ENCODE assay signal across 21 mouse cellular contexts in the genomic region with DNA sequence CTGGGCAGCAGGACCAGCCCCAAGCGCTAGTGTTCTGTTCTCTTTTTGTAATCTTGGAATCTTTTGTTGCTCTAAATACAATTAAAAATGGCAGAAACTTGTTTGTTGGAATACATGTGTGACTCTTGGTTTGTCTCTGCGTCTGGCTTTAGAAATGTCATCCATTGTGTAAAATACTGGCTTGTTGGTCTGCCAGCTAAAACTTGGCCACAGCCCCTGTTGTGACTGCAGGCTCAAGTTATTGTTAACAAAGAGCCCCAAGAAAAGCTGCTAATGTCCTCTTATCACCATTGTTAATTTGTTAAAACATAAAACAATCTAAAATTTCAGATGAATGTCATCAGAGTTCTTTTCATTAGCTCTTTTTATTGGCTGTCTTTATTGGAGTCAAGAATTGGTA.
"Had no signal": no experiment of that assay in that cellular context is flagged by ENCODE, and none has a peak within 500 bp of the region (broad histone marks: within the 10 kb centered on the region; RNA-seq: fewer than 3 reads in every experiment).

No protein-coding gene starts in this region.

- H3K9ac ChIP-seq: limb, embryonic 13.5 days; liver, embryonic 12.5 days; liver, embryonic 15.5 days; midbrain, embryonic 13.5 days; neural tube, embryonic 13.5 days had no signal

- H3K4me1 ChIP-seq: limb, embryonic 10.5 days; limb, embryonic 13.5 days; liver, embryonic 12.5 days; liver, embryonic 15.5 days; megakaryocyte, embryonic 14.5 days; midbrain, embryonic 10.5 days; midbrain, embryonic 13.5 days; neural tube, embryonic 13.5 days had no signal

- H3K36me3 ChIP-seq: limb, embryonic 10.5 days; limb, embryonic 13.5 days; liver, embryonic 12.5 days; liver, embryonic 15.5 days; midbrain, embryonic 10.5 days; midbrain, embryonic 13.5 days; neural tube, embryonic 13.5 days had no signal

- DNase-seq: kidney, adult 2 months; layer of hippocampus, adult 9-11 months; liver; lung, adult 2 months; right cerebral cortex, adult 18-20 months; right cerebral cortex, postnatal 14 days; right cerebral cortex, postnatal 4 days; thymus, adult 2 months; thymus, postnatal 14 days; thymus, postnatal 4 days had no signal

- H3K27ac ChIP-seq: layer of hippocampus, adult 2 months; limb, embryonic 10.5 days; limb, embryonic 13.5 days; liver, embryonic 12.5 days; liver, embryonic 15.5 days; midbrain, embryonic 10.5 days; midbrain, embryonic 13.5 days; neural tube, embryonic 13.5 days; stomach, postnatal 0 days had no signal

- H3K4me3 ChIP-seq: layer of hippocampus, adult 2 months; limb, embryonic 10.5 days; limb, embryonic 13.5 days; liver, embryonic 12.5 days; liver, embryonic 15.5 days; megakaryocyte, embryonic 14.5 days; midbrain, embryonic 10.5 days; midbrain, embryonic 13.5 days; myocyte; neural tube, embryonic 13.5 days had no signal

- H3K27me3 ChIP-seq: liver, embryonic 12.5 days; liver, embryonic 15.5 days; midbrain, embryonic 13.5 days; neural tube, embryonic 13.5 days had no signal
